Mouse (Mus musculus) midbrain, embryonic 14.5 days (tissue): ENCODE measurements at regions not wholly inside any gene's neighbourhood (a gene's known extent, or its start where the extent isn't known, plus 50 kb on each side); places are given as distances from the start of the nearest gene placed in this dataset.

Experiments
- ATAC-seq: fragments of 200-750 bp; cut with Nextera tagmentation; 2 replicates; pipeline ENCODE4 v1.8.0; 2017; ENCODE audit warnings: moderate number of reproducible peaks, moderate library complexity; ENCODE audit not compliant: low FRiP score, low TSS enrichment
- DNase-seq: peaks from one replicate; pipeline ENCODE4 v3.0.0-alpha.2; 2015
- H3K27ac ChIP-seq: fragments of 300-500 bp; sonication (generic); replicated peaks from 2 replicates; pipeline ENCODE4 v1.5.1; 2014; ENCODE audit warnings: mild to moderate bottlenecking, low read depth, low read length, moderate library complexity
- H3K27me3 ChIP-seq: fragments of 300-500 bp; sonication (generic); 2 replicates; pipeline ENCODE4 v1.6.1; 2014; ENCODE audit warnings: low read length, control low read depth, mixed read lengths; ENCODE audit not compliant: control insufficient read depth, insufficient read depth
- H3K36me3 ChIP-seq: fragments of 300-500 bp; sonication (generic); 2 replicates; pipeline ENCODE4 v1.6.1; 2014; ENCODE audit warnings: low read length, control low read depth; ENCODE audit not compliant: control insufficient read depth, insufficient read depth
- H3K4me1 ChIP-seq: fragments of 300-500 bp; sonication (generic); 2 replicates; pipeline ENCODE4 v1.6.1; 2014; ENCODE audit warnings: mild to moderate bottlenecking, antibody characterized with exemption, low read length, control low read depth; ENCODE audit not compliant: control insufficient read depth, insufficient read depth
- H3K4me2 ChIP-seq: fragments of 300-500 bp; sonication (generic); 2 replicates; pipeline ENCODE4 v1.6.1; 2014; ENCODE audit warnings: mild to moderate bottlenecking, low read length, moderate library complexity
- H3K4me3 ChIP-seq: fragments of 300-500 bp; sonication (generic); replicated peaks from 2 replicates; pipeline ENCODE4 v1.5.1; 2014; ENCODE audit warnings: low read depth, low read length
- H3K9ac ChIP-seq: fragments of 300-500 bp; sonication (generic); replicated peaks from 2 replicates; pipeline ENCODE4 v1.6.1; 2014; ENCODE audit warnings: mild to moderate bottlenecking, low read length, moderate library complexity
- H3K9me3 ChIP-seq: fragments of 300-500 bp; sonication (generic); 2 replicates; pipeline ENCODE4 v1.6.1; 2016; ENCODE audit warnings: low read length, control low read depth, mixed read lengths; ENCODE audit not compliant: control insufficient read depth
- WGBS: fragments of 180-500 bp; shearing (Covaris S2); extraction: QIAGEN DNeasy Blood & Tissue Kit; methylation state at CpG from one replicate; pipeline ENCODE4 v1.1.7; 2014; 5-methylcytosine and 5-hydroxymethylcytosine counted together

GRCm38 (mm10) chr4:106249028-106249782, 66.8 kb upstream of the Usp24 start:
- Histone ChIP-seq H3K27me3 (no peaks in the 10 kb centered on the region), H3K4me1 (no peaks in the 10 kb centered on the region), H3K4me2 (no peak overlapping the region), H3K27ac (no peak overlapping the region), H3K36me3 (no peaks in the 10 kb centered on the region), H3K4me3 (no peak overlapping the region), H3K9me3 (no peaks in the 10 kb centered on the region), H3K9ac (no peak overlapping the region)
- WGBS = 86% methylated on average over 7 of the region's 7 CpGs
- ATAC-seq (no peak), DNase-seq (no peak)

GRCm38 (mm10) chr4:106250048-106250447, 66.0 kb upstream of the Usp24 start:
- H3K27ac ChIP-seq = no peak overlapping the region
- H3K4me3 ChIP-seq = no peak overlapping the region
- H3K9ac ChIP-seq = no peak overlapping the region
- no peaks in the 10 kb centered on the region for H3K27me3 ChIP-seq
- DNase-seq = no peak
- H3K4me1 ChIP-seq = no peaks in the 10 kb centered on the region
- WGBS = 96% methylated on average over 2 of the region's 2 CpGs
- H3K4me2 ChIP-seq = no peak overlapping the region
- H3K36me3 ChIP-seq = no peaks in the 10 kb centered on the region
- H3K9me3 ChIP-seq = no peaks in the 10 kb centered on the region
- no peak for ATAC-seq

GRCm38 (mm10) chr4:106251430-106251829, 64.6 kb upstream of the Usp24 start:
- Histone ChIP-seq H3K36me3 (no peaks in the 10 kb centered on the region), H3K27ac (no peak overlapping the region), H3K4me1 (peaks cover 3% of the 10 kb centered on the region; the same call in 1 of the 2 replicates), H3K27me3 (no peaks in the 10 kb centered on the region), H3K9ac (no peak overlapping the region), H3K4me2 (no peak overlapping the region), H3K4me3 (no peak overlapping the region), H3K9me3 (no peaks in the 10 kb centered on the region)
- 86% methylated on average over 1 of the region's 1 CpGs for WGBS
- ATAC-seq = no peak
- no peak for DNase-seq

GRCm38 (mm10) chr4:106252946-106253345, 63.1 kb upstream of the Usp24 start:
- 94% methylated on average over 6 of the region's 6 CpGs for WGBS

GRCm38 (mm10) chr4:106254761-106255475, 61.1 kb upstream of the Usp24 start:
- no peak overlapping the region for H3K4me3 ChIP-seq
- no peak for DNase-seq
- H3K9ac ChIP-seq = no peak overlapping the region
- no peaks in the 10 kb centered on the region for H3K27me3 ChIP-seq
- WGBS = 88% methylated on average over 3 of the region's 3 CpGs
- H3K4me2 ChIP-seq = no peak overlapping the region
- H3K36me3 ChIP-seq = no peaks in the 10 kb centered on the region
- H3K27ac ChIP-seq = no peak overlapping the region
- ATAC-seq = no peak
- H3K4me1 ChIP-seq = peaks cover 6% of the 10 kb centered on the region; the same call in 1 of the 2 replicates
- no peaks in the 10 kb centered on the region for H3K9me3 ChIP-seq

More at GRCm38 (mm10) chr4:106252946-106253345, 63.1 kb upstream of the Usp24 start:
- no peak for ATAC-seq
- Histone ChIP-seq H3K27me3 (no peaks in the 10 kb centered on the region), H3K4me1 (peaks cover 6% of the 10 kb centered on the region; the same call in 1 of the 2 replicates), H3K9me3 (no peaks in the 10 kb centered on the region), H3K4me3 (no peak overlapping the region), H3K36me3 (no peaks in the 10 kb centered on the region), H3K9ac (no peak overlapping the region), H3K27ac (no peak overlapping the region), H3K4me2 (no peak overlapping the region)
- DNase-seq = no peak

GRCm38 (mm10) chr4:106255959-106256609, 59.9 kb upstream of the Usp24 start:
- no peak overlapping the region for H3K27ac ChIP-seq
- H3K9me3 ChIP-seq = no peaks in the 10 kb centered on the region
- H3K4me1 ChIP-seq = peaks cover 6% of the 10 kb centered on the region; the same call in 1 of the 2 replicates
- H3K4me3 ChIP-seq = no peak overlapping the region
- DNase-seq = peak; percentile 70
- no peak overlapping the region for H3K4me2 ChIP-seq
- ATAC-seq = no peak
- H3K27me3 ChIP-seq = no peaks in the 10 kb centered on the region
- H3K9ac ChIP-seq = no peak overlapping the region
- H3K36me3 ChIP-seq = no peaks in the 10 kb centered on the region

GRCm38 (mm10) chr4:106261404-106261803, 54.6 kb upstream of the Usp24 start:
- Histone ChIP-seq H3K36me3 (no peaks in the 10 kb centered on the region), H3K9ac (no peak overlapping the region), H3K4me3 (no peak overlapping the region), H3K4me1 (peaks cover 3% of the 10 kb centered on the region; the same call in 1 of the 2 replicates), H3K27ac (no peak overlapping the region), H3K27me3 (no peaks in the 10 kb centered on the region), H3K9me3 (no peaks in the 10 kb centered on the region), H3K4me2 (no peak overlapping the region)
- no peak for DNase-seq
- ATAC-seq = no peak
- WGBS = 87% methylated on average over 3 of the region's 3 CpGs

GRCm38 (mm10) chr4:106261901-106262560, 54.0 kb upstream of the Usp24 start:
- no peak overlapping the region for H3K4me2 ChIP-seq
- no peak for ATAC-seq
- H3K9ac ChIP-seq = no peak overlapping the region
- peak; percentile 11 for DNase-seq
- WGBS = 67% methylated on average over 3 of the region's 3 CpGs
- no peak overlapping the region for H3K27ac ChIP-seq
- H3K4me3 ChIP-seq = no peak overlapping the region
- H3K36me3 ChIP-seq = no peaks in the 10 kb centered on the region
- H3K27me3 ChIP-seq = no peaks in the 10 kb centered on the region
- no peaks in the 10 kb centered on the region for H3K9me3 ChIP-seq
- H3K4me1 ChIP-seq = no peaks in the 10 kb centered on the region
